In the genomic region with DNA sequence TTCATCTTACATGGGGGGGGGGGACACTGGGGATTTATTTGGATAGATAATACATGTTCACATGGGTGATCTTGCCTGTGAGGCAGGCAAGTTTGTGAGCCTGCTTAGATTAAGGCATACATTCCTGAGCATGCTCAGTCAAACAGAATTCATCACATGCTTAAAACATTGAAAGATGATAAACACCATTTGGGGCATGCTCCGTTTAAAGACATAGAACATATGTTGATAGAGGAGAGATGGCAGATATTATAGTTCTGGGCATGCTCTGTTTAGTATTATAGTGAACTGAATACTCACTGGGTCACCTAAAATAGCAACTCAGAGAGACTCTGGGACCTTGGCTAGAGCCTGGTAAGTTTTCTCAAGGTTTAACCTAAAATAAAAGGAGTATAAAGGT, we compare ENCODE assay signal across 22 mouse cellular contexts.
DNase-seq lines count a peak whose midpoint lies in the region; ATAC-seq and TF ChIP-seq lines count a peak whose summit lies in the region.
"Had no signal": no experiment of that assay in that cellular context is flagged by ENCODE, and none has a peak within 500 bp of the region (broad histone marks: within the 10 kb centered on the region; RNA-seq: fewer than 3 reads in every experiment).

No protein-coding gene starts in this region.

- H3K4me1 ChIP-seq in forebrain, embryonic 14.5 days (ENCODE audit: control insufficient read depth, insufficient read depth, low read length) = peaks cover 4% of the 10 kb centered on the region; the same call in 1 of the 2 replicates
- no peaks in the 10 kb centered on the region; the same call in 1 of the 2 replicates for H3K4me1 ChIP-seq in forebrain, embryonic 12.5 days
- H3K4me1 ChIP-seq in lung, embryonic 14.5 days (ENCODE audit: insufficient read depth) = no peaks in the 10 kb centered on the region; the same call in 1 of the 2 replicates
- H3K4me1 ChIP-seq in lung, postnatal 0 days (ENCODE audit: insufficient read depth, low read depth, low read length) = no peaks in the 10 kb centered on the region
- H3K4me1 ChIP-seq in lung, embryonic 16.5 days (replicated peaks; ENCODE audit: control insufficient read depth, insufficient read depth, low read length) = peaks cover 4% of the 10 kb centered on the region; the same call in 1 of the 2 replicates
- H3K4me1 ChIP-seq: embryonic facial prominence, embryonic 10.5 days; embryonic facial prominence, embryonic 12.5 days had no signal

- DNase-seq in forebrain, embryonic 14.5 days (ENCODE audit: low spot score) = peak; percentile 24
- peak; percentile 63 for DNase-seq in lung, embryonic 14.5 days
- DNase-seq in lung, postnatal 0 days (ENCODE audit: low spot score) = no peak
- no peak for DNase-seq in lung, postnatal 25 days (ENCODE audit: low spot score)
- DNase-seq: adrenal gland, adult 8-10 months; adrenal gland, postnatal 14 days; B cell, adult 2 months; cerebellum, adult 11-12 months; cerebellum, adult 2 months; cerebellum, adult 9-10 months; cerebellum, postnatal 10 days; cerebellum, postnatal 25 days; forebrain, postnatal 0 days had no signal

- no peaks in the 10 kb centered on the region for H3K27me3 ChIP-seq in forebrain, embryonic 14.5 days (replicated peaks; ENCODE audit: control insufficient read depth, insufficient read depth, low read length)
- no peaks in the 10 kb centered on the region for H3K27me3 ChIP-seq in forebrain, embryonic 12.5 days
- H3K27me3 ChIP-seq in lung, embryonic 14.5 days (ENCODE audit: insufficient read depth, low read length) = no peaks in the 10 kb centered on the region
- no peaks in the 10 kb centered on the region for H3K27me3 ChIP-seq in lung, postnatal 0 days (replicated peaks; ENCODE audit: insufficient read depth, low read length)
- no peaks in the 10 kb centered on the region for H3K27me3 ChIP-seq in lung, embryonic 16.5 days (ENCODE audit: control insufficient read depth, insufficient read depth, low read depth, low read length)
- H3K27me3 ChIP-seq: CH12.LX; embryonic facial prominence, embryonic 12.5 days; Patski had no signal

- no peak for TF ChIP-seq CTCF in lung, embryonic 14.5 days (IDR thresholded peaks at IDR 0.05; ENCODE audit: low read depth)
- TF ChIP-seq CTCF in lung, postnatal 0 days (IDR thresholded peaks at IDR 0.05) = no peak

- H3K9me3 ChIP-seq in forebrain, embryonic 14.5 days (replicated peaks; ENCODE audit: control insufficient read depth, low read length) = no peaks in the 10 kb centered on the region
- H3K9me3 ChIP-seq in forebrain, embryonic 12.5 days = no peaks in the 10 kb centered on the region
- H3K9me3 ChIP-seq in lung, embryonic 14.5 days (ENCODE audit: low read depth, low read length) = no peaks in the 10 kb centered on the region
- no peaks in the 10 kb centered on the region for H3K9me3 ChIP-seq in lung, postnatal 0 days (ENCODE audit: low read length)
- H3K9me3 ChIP-seq in lung, embryonic 16.5 days (ENCODE audit: control insufficient read depth, low read length) = no peaks in the 10 kb centered on the region
- H3K9me3 ChIP-seq: embryonic facial prominence, embryonic 10.5 days; embryonic facial prominence, embryonic 12.5 days had no signal

- no peaks in the 10 kb centered on the region for H3K36me3 ChIP-seq in forebrain, embryonic 14.5 days (ENCODE audit: control insufficient read depth, insufficient read depth, low read length)
- no peaks in the 10 kb centered on the region for H3K36me3 ChIP-seq in forebrain, embryonic 12.5 days (replicated peaks)
- no peaks in the 10 kb centered on the region for H3K36me3 ChIP-seq in lung, embryonic 14.5 days (ENCODE audit: insufficient read depth)
- H3K36me3 ChIP-seq in lung, postnatal 0 days (ENCODE audit: insufficient read depth, low read length) = no peaks in the 10 kb centered on the region
- H3K36me3 ChIP-seq in lung, embryonic 16.5 days (ENCODE audit: control insufficient read depth, insufficient read depth, low read length) = no peaks in the 10 kb centered on the region
- H3K36me3 ChIP-seq: embryonic facial prominence, embryonic 10.5 days; embryonic facial prominence, embryonic 12.5 days; G1E had no signal

- no peak for ATAC-seq in forebrain, embryonic 14.5 days
- no peak for ATAC-seq in forebrain, embryonic 12.5 days (ENCODE audit: low FRiP score)
- ATAC-seq in lung, embryonic 14.5 days (ENCODE audit: insufficient read depth) = peak; percentile 48; the same call in 1 of the 2 replicates
- ATAC-seq in lung, postnatal 0 days = no peak
- ATAC-seq in lung, embryonic 16.5 days (ENCODE audit: low read depth) = peak; percentile 57
- ATAC-seq: activated CD4-positive, CD25-positive, alpha-beta regulatory T cell, adult 4 months; CD4-positive, CD25-positive, alpha-beta regulatory T cell, adult 4 months; forebrain, postnatal 0 days; Patski had no signal

- no peak overlapping the region for H3K27ac ChIP-seq in forebrain, embryonic 14.5 days (ENCODE audit: low read depth, low read length)
- H3K27ac ChIP-seq in forebrain, embryonic 12.5 days = no peak overlapping the region
- no peak overlapping the region for H3K27ac ChIP-seq in lung, embryonic 14.5 days (ENCODE audit: low read depth)
- H3K27ac ChIP-seq in lung, postnatal 0 days (ENCODE audit: low read length) = no peak overlapping the region
- H3K27ac ChIP-seq in lung, embryonic 16.5 days (ENCODE audit: low read length) = no peak overlapping the region
- H3K27ac ChIP-seq: embryonic facial prominence, embryonic 10.5 days; embryonic facial prominence, embryonic 12.5 days had no signal

- no peak overlapping the region for H3K9ac ChIP-seq in forebrain, embryonic 14.5 days (ENCODE audit: low read length)
- no peak overlapping the region for H3K9ac ChIP-seq in forebrain, embryonic 12.5 days
- H3K9ac ChIP-seq in lung, embryonic 14.5 days = no peak overlapping the region
- H3K9ac ChIP-seq in lung, postnatal 0 days (replicated peaks; ENCODE audit: low read depth) = no peak overlapping the region
- no peak overlapping the region for H3K9ac ChIP-seq in lung, embryonic 16.5 days (ENCODE audit: low read length)
- H3K9ac ChIP-seq: embryonic facial prominence, embryonic 12.5 days; forebrain, postnatal 0 days had no signal

- no peak for TF ChIP-seq EP300 in lung, postnatal 0 days (IDR thresholded peaks at IDR 0.05)

- WGBS in forebrain, embryonic 14.5 days = 73% methylated on average over 1 of the region's 1 CpGs
- 82% methylated on average over 1 of the region's 1 CpGs for WGBS in forebrain, embryonic 12.5 days
- 25% methylated on average over 1 of the region's 1 CpGs for WGBS in lung, embryonic 14.5 days
- WGBS in lung, postnatal 0 days = 27% methylated on average over 1 of the region's 1 CpGs
- WGBS in lung, embryonic 16.5 days = 43% methylated on average over 1 of the region's 1 CpGs

- no peak overlapping the region for H3K4me2 ChIP-seq in forebrain, embryonic 14.5 days (ENCODE audit: low read length)
- H3K4me2 ChIP-seq in forebrain, embryonic 12.5 days = no peak overlapping the region
- H3K4me2 ChIP-seq in lung, embryonic 14.5 days = no peak overlapping the region
- H3K4me2 ChIP-seq in lung, postnatal 0 days (replicated peaks; ENCODE audit: low read depth, low read length) = no peak overlapping the region
- no peak overlapping the region for H3K4me2 ChIP-seq in lung, embryonic 16.5 days (ENCODE audit: low read depth, low read length)
- H3K4me2 ChIP-seq: embryonic facial prominence, embryonic 12.5 days had no signal

- H3K4me3 ChIP-seq in forebrain, embryonic 14.5 days (ENCODE audit: low read depth, low read length) = no peak overlapping the region
- H3K4me3 ChIP-seq in forebrain, embryonic 12.5 days (replicated peaks) = no peak overlapping the region
- H3K4me3 ChIP-seq in lung, embryonic 14.5 days (ENCODE audit: low read depth, low read length) = no peak overlapping the region
- H3K4me3 ChIP-seq in lung, postnatal 0 days (ENCODE audit: low read depth, low read length) = no peak overlapping the region
- no peak overlapping the region for H3K4me3 ChIP-seq in lung, embryonic 16.5 days (ENCODE audit: low read length)
- H3K4me3 ChIP-seq: embryonic facial prominence, embryonic 10.5 days; embryonic facial prominence, embryonic 12.5 days had no signal

Comparison
In these comparisons a context has a peak if more than half of its experiments do, and no peak if none do; other contexts are left out.
1. ATAC-seq: peak in lung, embryonic 14.5 days (single experiment) and lung, embryonic 16.5 days (single experiment); none in forebrain, embryonic 14.5 days (single experiment), forebrain, embryonic 12.5 days (single experiment) and lung, postnatal 0 days (single experiment).
2. DNase-seq: peak in forebrain, embryonic 14.5 days (single experiment) and lung, embryonic 14.5 days (single experiment); none in lung, postnatal 0 days (single experiment) and lung, postnatal 25 days (single experiment).